Mouse (Mus musculus): ENCODE measurements at regions not wholly inside any gene's neighbourhood (a gene's known extent, or its start where the extent isn't known, plus 50 kb on each side); places are given as distances from the start of the nearest gene placed in this dataset.

DNA sequence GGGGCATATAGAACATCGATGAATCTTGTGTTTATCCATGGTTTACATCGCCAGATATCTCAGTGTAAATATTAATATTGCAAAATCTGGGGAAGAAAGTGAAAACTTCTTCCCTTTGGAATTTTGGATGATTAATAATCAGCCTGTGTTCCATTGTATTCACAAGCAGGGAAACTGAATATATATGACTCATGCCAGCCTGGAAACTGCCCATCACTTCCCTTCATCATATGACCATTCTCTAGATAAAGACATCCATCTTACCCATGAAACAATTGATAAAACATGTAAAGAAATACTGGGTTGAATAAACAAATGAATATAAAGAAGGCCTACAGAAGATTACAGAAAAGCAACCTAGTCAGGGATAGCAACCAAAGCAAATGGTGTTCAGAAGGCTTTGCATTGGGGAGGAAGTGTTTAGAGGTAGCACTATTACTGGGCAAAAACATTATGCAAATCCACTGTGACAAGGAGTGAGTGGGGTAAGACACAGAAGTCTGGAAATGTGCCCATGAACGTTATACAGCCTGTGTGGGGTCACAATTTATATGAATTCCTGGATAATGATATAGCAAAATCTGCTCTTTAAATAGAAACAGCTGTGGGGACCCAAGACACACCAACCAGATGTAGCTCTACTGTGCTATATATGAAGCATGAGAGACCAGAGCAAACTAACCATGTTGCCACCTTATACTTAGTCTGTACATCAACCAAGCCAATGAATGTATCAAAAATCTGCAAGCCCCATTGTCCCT, 238.5 kb upstream of the Sdr16c6 start:
- TF ChIP-seq ZNF384 (IDR thresholded peaks at IDR 0.05; ENCODE audit: low read depth, low read length) (no peak), CHD2 (IDR thresholded peaks at IDR 0.05; ENCODE audit: low read depth, low read length) (no peak)

All from ES-E14 (cell line).